Mouse (Mus musculus) T-cell, adult 2 months (primary cell): ENCODE measurements around the gene Tnnt2.

ENCODE experiments used
- DNase-seq: peaks from one replicate; pipeline ENCODE4 v3.0.0; 2022; ENCODE audit warnings: low spot score

Gene Tnnt2

DNA sequence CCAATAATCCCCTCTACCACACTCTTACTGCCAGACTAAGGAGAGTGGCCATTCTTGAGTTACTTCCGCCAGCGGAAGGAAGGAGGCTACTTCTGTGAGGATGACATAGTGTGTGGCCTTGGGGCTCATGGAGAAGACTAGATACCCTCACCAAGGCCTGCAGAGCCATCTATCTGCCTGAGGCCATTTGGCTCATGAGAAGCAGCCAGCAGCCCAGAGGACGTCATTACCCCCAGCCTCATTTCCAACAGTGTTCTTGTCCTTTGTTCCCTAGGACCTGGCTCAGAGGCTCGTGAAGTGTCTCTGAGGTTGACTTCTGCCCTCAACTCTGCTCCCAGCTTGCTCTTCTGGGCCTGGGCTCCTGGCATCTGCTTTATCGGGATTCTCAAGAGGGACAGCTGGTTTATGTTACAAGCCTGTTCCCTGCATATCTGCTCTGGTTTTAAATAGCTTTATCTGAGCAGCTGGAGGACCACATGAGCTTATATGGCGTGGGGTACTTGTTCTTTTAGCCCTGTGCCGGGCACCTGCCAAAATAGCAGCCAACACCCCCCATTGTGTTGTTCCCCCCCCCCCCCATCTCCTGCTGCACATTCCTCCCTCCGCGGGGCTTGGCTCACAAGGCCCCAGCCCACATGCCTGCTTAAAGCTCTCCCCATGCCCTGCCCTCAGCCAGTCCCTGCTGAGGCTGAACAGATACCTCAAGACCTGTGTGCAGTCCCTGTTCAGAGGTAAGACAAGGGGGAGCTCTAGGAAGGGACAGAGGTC, at the start of gene Tnnt2:
TSS of gene Tnnt2 (plus strand) at position 639 of the 768 bp plus-strand sequence.
- DNase-seq: no peak

DNA sequence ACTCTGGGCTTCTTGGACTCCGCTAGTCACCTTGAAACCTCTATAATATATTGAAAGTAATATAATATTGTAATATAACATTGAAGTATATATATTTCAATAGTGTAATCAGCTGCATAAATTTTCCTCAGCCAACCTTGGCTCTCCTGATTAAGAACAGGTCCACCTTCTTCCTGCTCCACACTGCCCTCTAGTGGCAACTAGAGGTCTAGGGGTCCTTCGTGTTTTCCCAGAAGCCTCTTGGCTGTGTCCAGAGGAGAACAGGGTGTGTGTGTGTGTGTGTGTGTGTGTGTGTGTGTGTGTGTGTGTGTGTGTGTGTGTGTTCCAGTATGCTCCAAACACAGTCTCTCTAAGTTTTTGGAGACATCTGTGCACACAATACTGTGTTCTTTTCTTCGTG, 48.4 kb upstream of the Tnnt2 start:
- DNase-seq: peak; percentile 73

DNA sequence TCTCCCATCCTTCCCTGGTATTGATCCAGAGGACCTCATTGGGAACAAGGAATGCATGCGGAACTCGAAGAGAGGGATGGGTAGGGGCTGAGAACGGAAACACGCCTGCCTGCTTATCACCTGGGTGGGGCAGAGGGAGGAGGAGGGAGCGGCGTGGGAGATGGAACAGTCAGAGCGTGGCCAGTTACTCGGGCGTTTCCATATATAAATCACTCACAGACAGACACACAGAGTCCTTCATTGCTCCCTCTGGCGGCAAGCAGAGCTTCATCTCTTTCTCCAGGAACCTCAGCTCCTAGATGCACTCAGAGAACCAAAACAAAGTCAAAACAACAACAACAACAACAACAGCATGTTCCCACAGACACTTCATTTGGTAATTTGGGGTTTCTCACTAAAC, 47.4 kb upstream of the Tnnt2 start:
- DNase-seq: no peak

DNA sequence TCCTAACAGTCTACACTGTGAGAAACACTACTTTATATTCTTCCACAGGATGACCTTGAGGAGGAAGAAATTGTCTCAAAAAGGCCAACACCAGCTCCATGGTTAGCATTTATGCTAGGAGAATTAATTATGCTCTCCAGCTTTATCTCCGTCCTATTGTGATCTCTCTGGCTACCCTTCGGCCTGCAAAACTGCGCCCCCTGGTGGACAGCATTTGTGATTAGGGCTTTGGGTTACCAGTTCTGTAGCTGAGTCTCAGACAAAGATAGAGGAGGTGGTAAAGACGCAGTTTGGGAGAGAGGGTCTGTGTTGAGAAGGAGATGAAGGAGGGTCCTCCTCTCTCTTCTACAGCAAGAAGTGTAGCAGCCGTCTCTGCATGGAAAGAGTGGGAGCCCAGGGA, 46.3 kb upstream of the Tnnt2 start:
- peak; percentile 61 for DNase-seq

- no peak for DNase-seq
Observed at GRCm38 (mm10) chr1:135792143-135792939, 43.8 kb upstream of the Tnnt2 start.

GRCm38 (mm10) chr1:135793370-135794215, 42.6 kb upstream of the Tnnt2 start:
- peak; percentile 32 for DNase-seq

GRCm38 (mm10) chr1:135794216-135795134, 41.7 kb upstream of the Tnnt2 start:
- no peak for DNase-seq

- no peak for DNase-seq
Observed at GRCm38 (mm10) chr1:135798492-135798891, 37.7 kb upstream of the Tnnt2 start.

DNA sequence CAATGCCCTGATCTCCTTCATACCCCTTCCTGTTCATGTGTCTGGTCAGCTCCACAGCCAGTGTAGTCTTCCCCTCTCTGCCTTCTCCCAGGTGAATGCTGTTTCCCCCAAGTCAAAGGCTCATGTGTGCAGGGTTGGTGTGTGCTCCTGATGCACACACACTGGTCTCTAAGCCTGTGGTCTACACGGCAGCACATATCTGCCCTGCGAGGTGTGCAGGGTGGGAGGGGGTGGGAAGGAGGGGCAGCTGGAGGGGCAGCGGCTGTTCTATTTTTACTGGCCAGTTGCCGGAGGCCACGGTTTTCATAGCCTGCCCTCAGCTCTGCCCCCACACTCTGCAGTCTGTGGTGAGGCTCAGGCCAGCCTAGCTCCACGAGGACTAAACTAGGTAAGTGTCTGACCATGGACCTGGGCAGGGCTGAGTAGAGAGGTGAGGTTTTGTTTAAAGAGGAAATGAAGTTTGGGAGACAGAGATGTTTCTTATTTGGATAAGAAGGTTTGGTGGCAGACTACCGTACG, 37.0 kb upstream of the Tnnt2 start:
- no peak for DNase-seq

GRCm38 (mm10) chr1:135800192-135800950, 35.8 kb upstream of the Tnnt2 start:
- no peak for DNase-seq

DNA sequence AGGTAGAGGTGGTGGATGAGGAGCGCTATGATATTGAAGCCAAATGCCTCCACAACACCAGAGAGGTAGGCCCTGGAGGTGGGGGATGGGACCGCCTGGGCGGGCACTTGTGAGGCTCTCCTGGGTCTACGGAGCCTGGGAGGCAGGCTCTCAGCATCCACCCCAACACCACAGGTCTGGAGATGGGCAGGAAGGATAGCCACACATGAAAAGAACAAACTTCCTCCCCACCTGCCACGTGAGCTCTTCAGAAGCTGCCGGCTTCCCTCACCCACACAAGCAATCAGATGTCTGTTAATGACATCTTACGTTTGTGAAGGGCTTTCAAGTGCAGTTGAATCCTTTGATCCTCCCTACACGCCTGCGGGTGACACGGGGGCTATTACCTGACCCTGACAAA, 28.6 kb upstream of the Tnnt2 start:
- peak; percentile 79 for DNase-seq

GRCm38 (mm10) chr1:135810180-135810579, 26.0 kb upstream of the Tnnt2 start:
- no peak for DNase-seq

DNA sequence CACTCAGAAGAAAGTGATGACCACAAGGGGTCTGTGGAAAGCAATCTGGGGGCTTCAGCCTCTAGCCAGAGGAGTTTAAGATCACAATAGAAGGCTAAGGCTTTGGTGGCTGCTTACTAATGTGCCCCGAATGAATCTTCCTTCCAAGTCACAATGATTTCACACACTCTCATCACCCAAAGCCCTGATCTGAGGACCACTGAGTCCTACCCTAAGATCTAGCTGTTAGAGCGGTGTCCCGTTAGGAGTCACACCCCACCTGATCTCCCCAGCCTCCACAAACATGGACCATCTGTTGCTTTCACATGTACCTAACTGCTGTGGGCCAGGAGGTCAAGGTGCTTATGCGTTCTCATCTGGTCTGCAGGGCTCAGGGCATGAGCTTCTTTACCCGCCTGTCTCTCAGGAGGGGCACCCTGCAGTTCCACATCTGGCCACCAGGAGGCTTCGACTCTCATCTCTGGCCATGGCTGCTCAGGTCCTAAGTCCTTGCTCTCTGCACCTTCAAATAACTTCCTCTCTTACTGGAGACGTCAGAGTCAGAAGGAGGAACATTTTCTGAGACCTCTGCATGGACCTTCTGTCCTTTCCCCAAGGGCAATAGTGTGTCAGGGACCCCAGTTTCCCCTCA, 25.0 kb upstream of the Tnnt2 start:
- peak; percentile 79 for DNase-seq

- DNase-seq: no peak
Observed at GRCm38 (mm10) chr1:135812205-135812604, 23.9 kb upstream of the Tnnt2 start.

DNA sequence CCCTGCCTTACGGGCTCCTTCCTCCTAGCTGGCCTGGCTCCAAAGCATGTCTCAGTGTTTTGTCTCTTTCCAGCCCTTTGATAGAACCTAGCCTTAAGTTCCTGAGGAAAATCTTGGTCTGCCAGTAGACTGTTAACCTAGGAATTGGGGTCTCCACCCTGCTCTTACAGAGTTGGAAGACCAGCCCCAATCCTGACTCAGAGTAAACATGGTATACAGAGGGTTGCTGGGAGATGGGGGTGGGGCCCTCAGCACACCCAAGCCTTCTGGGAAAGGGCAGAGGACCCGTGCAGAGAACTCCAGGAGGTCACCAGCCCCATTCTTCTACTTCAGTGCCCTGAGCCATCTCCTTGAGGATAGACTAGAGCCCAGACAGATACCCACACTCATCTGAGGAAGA, 23.5 kb upstream of the Tnnt2 start:
- DNase-seq: no peak

DNA sequence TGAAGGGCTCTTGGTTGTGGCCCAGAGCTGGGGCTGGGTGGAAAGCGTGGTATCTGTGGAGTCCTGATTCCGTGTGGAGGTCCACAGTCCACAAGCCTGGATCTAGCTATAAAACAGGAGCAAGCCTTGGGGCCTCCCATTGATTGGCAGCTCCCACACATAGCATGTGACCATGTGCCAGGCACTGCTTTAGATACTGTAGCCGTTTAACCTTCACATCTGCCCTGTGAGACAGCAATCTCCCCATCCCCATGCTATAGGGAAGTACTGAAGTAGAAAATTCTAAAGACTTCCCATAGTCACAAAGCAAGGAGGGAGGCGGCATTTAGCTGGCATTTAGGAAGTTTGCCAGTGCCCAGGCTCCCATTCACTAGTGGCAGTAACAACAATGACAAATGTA, 23.1 kb upstream of the Tnnt2 start:
- DNase-seq: no peak

DNA sequence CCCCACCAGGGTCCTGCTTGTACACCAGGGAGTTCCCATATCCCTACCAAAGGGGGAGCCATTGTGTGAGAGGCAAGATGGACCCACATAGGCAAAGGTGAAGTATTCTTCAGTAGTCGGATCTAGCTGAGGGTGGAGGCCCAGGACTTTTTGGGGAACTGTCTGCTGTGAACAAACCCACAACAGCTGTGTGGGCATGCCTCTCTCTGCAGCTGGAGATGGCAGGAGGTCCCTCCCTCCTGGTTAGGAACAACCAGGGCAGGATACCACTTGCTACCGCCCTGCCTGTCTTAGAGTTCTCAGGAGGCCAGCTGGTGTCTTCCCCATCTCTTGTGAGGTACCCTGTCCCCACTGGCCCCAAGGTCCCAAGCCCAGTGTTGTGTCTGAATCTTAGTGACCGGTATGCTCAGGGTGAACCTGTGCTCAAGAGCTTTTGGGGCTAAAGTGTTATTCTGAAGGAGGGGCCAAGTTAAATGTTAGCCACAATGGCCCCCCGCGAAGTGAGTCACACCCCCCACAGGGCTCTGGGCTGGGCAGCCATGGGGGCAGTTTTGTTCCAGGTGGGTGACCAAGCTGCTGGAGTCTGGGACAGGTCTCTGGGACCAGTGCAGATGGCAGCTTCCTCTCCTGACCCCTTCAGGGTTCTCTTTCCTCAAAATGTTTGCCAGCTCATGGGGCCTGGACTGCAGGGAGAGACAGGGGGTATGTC, 22.3 kb upstream of the Tnnt2 start:
- no peak for DNase-seq

GRCm38 (mm10) chr1:135814531-135814930, 21.6 kb upstream of the Tnnt2 start:
- no peak for DNase-seq

DNA sequence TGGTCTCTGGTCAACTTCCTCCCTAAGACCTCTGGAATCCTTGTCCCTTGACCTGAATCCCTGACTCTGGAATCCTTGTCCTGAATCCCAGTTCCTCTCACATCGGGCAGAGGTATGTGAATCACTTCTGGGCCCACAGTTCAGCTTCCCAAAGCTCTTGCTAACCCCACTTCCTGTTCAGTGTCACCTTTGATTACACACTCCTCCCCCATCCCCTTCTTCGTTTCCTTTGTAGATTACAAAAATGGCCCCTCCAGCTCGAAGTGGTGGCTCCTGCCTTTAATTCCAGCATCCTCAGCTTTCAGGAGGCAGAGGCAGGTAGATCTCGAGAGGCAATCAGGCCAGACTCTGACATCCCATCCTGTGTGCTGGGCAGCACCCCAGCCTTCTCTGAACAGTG, 18.6 kb upstream of the Tnnt2 start:
- peak; percentile 46 for DNase-seq
